Mouse (Mus musculus): Measurements from ENCODE around the gene Ryr3. TPM values are rescaled to one million over a fixed set of nuclear protein-coding genes. Genes with fewer than 3 reads are reported as not detected.
A peak's percentile ranks its signal among the peaks of the same experiment; 100 is the strongest.

Gene Ryr3
- polyA plus RNA-seq, 1 experiment from 2014 or later: 0.19 TPM

- Histone ChIP-seq H3K27me3 (ENCODE audit: control insufficient read depth, insufficient read depth, low read depth, low read length) (no peaks in the 10 kb centered on the region), H3K9ac (ENCODE audit: low read depth, low read length) (no peak overlapping the region), H3K27ac (ENCODE audit: low read length) (no peak overlapping the region), H3K4me2 (ENCODE audit: low read depth, low read length) (no peak overlapping the region), H3K36me3 (ENCODE audit: control insufficient read depth, insufficient read depth) (no peaks in the 10 kb centered on the region), H3K4me3 (ENCODE audit: low read depth, low read length) (no peak overlapping the region), H3K9me3 (replicated peaks; ENCODE audit: control insufficient read depth, low read length) (no peaks in the 10 kb centered on the region), H3K4me1 (ENCODE audit: control insufficient read depth, low read depth, low read length) (no peaks in the 10 kb centered on the region)
- 45% methylated on average over 5 of the region's 5 CpGs for WGBS (ENCODE audit: insufficient replicate concordance)
- ATAC-seq (ENCODE audit: low read depth): peak; percentile 60
These were observed 404.1 kb downstream of the Ryr3 start for GRCm38 (mm10) chr2:112812637-112813402.

DNA sequence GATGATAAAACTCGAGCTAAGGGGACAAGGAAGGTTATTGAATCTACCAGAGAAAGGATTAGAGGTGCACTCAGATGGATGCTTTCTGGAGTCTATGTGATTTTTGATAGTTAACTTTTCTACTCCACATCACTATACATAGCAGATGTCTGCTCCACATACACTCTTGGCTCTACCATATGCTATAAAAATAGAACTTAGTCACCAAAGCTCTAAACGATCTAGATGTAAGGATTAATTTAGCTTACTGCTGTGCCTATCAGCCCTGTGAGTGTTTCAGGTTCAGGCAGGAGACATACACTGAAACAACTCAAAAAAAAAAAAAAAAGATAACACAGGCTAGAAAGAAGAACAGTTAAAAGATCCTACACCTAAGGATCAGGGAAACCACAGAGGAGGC, 410.9 kb downstream of the Ryr3 start:
- WGBS (ENCODE audit: insufficient replicate concordance): 26% methylated on average over 2 of the region's 2 CpGs
- Histone ChIP-seq H3K27me3 (ENCODE audit: control insufficient read depth, insufficient read depth, low read depth, low read length) (no peaks in the 10 kb centered on the region), H3K4me1 (ENCODE audit: control insufficient read depth, low read depth, low read length) (no peaks in the 10 kb centered on the region), H3K4me2 (ENCODE audit: low read depth, low read length) (no peak overlapping the region), H3K27ac (ENCODE audit: low read length) (no peak overlapping the region), H3K9me3 (replicated peaks; ENCODE audit: control insufficient read depth, low read length) (no peaks in the 10 kb centered on the region), H3K9ac (ENCODE audit: low read depth, low read length) (no peak overlapping the region), H3K36me3 (ENCODE audit: control insufficient read depth, insufficient read depth) (no peaks in the 10 kb centered on the region), H3K4me3 (ENCODE audit: low read depth, low read length) (no peak overlapping the region)
- no peak for ATAC-seq (ENCODE audit: low read depth)

- Histone ChIP-seq H3K9ac (ENCODE audit: low read depth, low read length) (no peak overlapping the region), H3K4me2 (ENCODE audit: low read depth, low read length) (no peak overlapping the region), H3K4me3 (ENCODE audit: low read depth, low read length) (no peak overlapping the region), H3K4me1 (ENCODE audit: control insufficient read depth, low read depth, low read length) (no peaks in the 10 kb centered on the region), H3K9me3 (replicated peaks; ENCODE audit: control insufficient read depth, low read length) (no peaks in the 10 kb centered on the region), H3K27me3 (ENCODE audit: control insufficient read depth, insufficient read depth, low read depth, low read length) (no peaks in the 10 kb centered on the region), H3K27ac (ENCODE audit: low read length) (no peak overlapping the region), H3K36me3 (ENCODE audit: control insufficient read depth, insufficient read depth) (no peaks in the 10 kb centered on the region)
- WGBS (ENCODE audit: insufficient replicate concordance): 11% methylated on average over 8 of the region's 8 CpGs
- no peak for ATAC-seq (ENCODE audit: low read depth)
These were observed 416.9 kb downstream of the Ryr3 start for GRCm38 (mm10) chr2:112799995-112800353.

GRCm38 (mm10) chr2:112799351-112799994, 417.4 kb downstream of the Ryr3 start:
- Histone ChIP-seq H3K9me3 (replicated peaks; ENCODE audit: control insufficient read depth, low read length) (no peaks in the 10 kb centered on the region), H3K4me1 (ENCODE audit: control insufficient read depth, low read depth, low read length) (no peaks in the 10 kb centered on the region), H3K9ac (ENCODE audit: low read depth, low read length) (no peak overlapping the region), H3K27me3 (ENCODE audit: control insufficient read depth, insufficient read depth, low read depth, low read length) (no peaks in the 10 kb centered on the region), H3K36me3 (ENCODE audit: control insufficient read depth, insufficient read depth) (no peaks in the 10 kb centered on the region), H3K27ac (ENCODE audit: low read length) (no peak overlapping the region), H3K4me2 (ENCODE audit: low read depth, low read length) (no peak overlapping the region), H3K4me3 (ENCODE audit: low read depth, low read length) (no peak overlapping the region)
- no peak for ATAC-seq (ENCODE audit: low read depth)
- WGBS (ENCODE audit: insufficient replicate concordance): 58% methylated on average over 7 of the region's 7 CpGs

DNA sequence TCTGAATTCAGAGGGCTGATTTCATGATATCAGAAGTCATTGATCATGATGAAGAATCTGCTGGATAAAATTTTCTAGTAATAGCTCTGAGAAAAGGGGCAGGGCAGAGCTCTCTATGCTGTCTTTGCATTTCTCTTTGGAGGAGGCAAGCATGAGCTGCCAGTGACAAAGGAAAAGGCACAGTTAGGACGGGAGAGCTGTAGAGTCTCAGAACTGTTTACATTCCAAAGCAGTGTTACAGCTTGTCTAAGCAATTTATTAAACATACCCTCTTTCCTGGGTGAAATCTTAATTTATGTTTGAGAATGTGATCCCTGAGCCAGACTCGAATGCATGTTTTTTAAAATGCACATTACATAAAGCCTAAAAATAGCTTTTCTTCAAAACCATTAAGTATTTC, 435.3 kb downstream of the Ryr3 start:
- no peaks in the 10 kb centered on the region for H3K36me3 ChIP-seq (ENCODE audit: control insufficient read depth, insufficient read depth)
- H3K4me1 ChIP-seq (ENCODE audit: control insufficient read depth, low read depth, low read length): no peaks in the 10 kb centered on the region
- no peaks in the 10 kb centered on the region for H3K9me3 ChIP-seq (replicated peaks; ENCODE audit: control insufficient read depth, low read length)
- no peak overlapping the region for H3K4me2 ChIP-seq (ENCODE audit: low read depth, low read length)
- H3K27me3 ChIP-seq (ENCODE audit: control insufficient read depth, insufficient read depth, low read depth, low read length): no peaks in the 10 kb centered on the region
- no peak overlapping the region for H3K4me3 ChIP-seq (ENCODE audit: low read depth, low read length)
- 34% methylated on average over 2 of the region's 2 CpGs for WGBS (ENCODE audit: insufficient replicate concordance)
- H3K27ac ChIP-seq (ENCODE audit: low read length): no peak overlapping the region
- no peak overlapping the region for H3K9ac ChIP-seq (ENCODE audit: low read depth, low read length)
- ATAC-seq (ENCODE audit: low read depth): no peak

GRCm38 (mm10) chr2:112774762-112775161, 442.1 kb downstream of the Ryr3 start:
- no peak overlapping the region for H3K4me2 ChIP-seq (ENCODE audit: low read depth, low read length)
- no peaks in the 10 kb centered on the region for H3K4me1 ChIP-seq (ENCODE audit: control insufficient read depth, low read depth, low read length)
- no peak for ATAC-seq (ENCODE audit: low read depth)
- H3K4me3 ChIP-seq (ENCODE audit: low read depth, low read length): no peak overlapping the region
- H3K27me3 ChIP-seq (ENCODE audit: control insufficient read depth, insufficient read depth, low read depth, low read length): no peaks in the 10 kb centered on the region
- H3K9ac ChIP-seq (ENCODE audit: low read depth, low read length): no peak overlapping the region
- H3K36me3 ChIP-seq (ENCODE audit: control insufficient read depth, insufficient read depth): no peaks in the 10 kb centered on the region
- WGBS (ENCODE audit: insufficient replicate concordance): 24% methylated on average over 6 of the region's 6 CpGs
- no peaks in the 10 kb centered on the region for H3K9me3 ChIP-seq (replicated peaks; ENCODE audit: control insufficient read depth, low read length)
- H3K27ac ChIP-seq (ENCODE audit: low read length): no peak overlapping the region

DNA sequence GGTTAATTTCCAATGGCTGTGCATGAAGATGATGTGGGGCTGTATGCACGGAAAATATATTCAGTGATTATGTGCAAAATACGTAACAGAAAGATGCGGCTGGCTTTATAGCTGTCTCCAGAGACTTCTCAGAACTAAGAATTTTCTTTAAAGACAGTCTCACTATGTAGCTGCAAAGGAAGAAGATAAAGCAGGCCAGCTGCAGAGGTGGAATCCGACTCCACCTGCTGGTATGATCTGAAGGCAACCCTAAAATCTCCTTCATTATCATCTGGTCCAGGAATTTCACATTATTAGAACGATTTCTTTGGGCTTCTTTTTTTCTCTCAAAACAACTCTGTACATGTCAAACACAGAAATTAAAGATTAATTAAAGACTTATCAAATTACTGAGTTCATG, 449.2 kb downstream of the Ryr3 start:
- 58% methylated on average over 5 of the region's 5 CpGs for WGBS (ENCODE audit: insufficient replicate concordance)
- H3K27ac ChIP-seq (ENCODE audit: low read length): no peak overlapping the region

DNA sequence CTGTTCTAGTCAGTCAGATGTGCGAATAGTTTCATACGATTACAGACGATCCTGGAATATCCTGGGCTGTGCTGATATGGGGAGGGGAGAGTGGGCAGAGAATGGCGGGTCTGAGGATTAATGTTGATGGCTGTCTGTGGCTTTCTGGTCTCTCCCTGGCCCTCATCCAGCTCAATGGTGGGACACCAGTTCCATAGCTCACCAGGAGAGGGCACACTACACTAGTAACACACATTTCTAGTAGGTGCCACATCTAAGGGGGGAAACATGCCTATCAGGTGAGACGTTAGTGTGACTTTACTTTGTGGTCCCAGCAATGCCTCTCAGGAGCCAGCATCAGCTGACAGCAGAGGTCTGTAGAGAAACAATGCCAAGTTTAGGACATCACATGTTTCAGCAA, 451.9 kb downstream of the Ryr3 start:
- Histone ChIP-seq H3K36me3 (ENCODE audit: control insufficient read depth, insufficient read depth) (no peaks in the 10 kb centered on the region), H3K9me3 (replicated peaks; ENCODE audit: control insufficient read depth, low read length) (no peaks in the 10 kb centered on the region), H3K27me3 (ENCODE audit: control insufficient read depth, insufficient read depth, low read depth, low read length) (no peaks in the 10 kb centered on the region), H3K4me3 (ENCODE audit: low read depth, low read length) (no peak overlapping the region), H3K4me1 (ENCODE audit: control insufficient read depth, low read depth, low read length) (no peaks in the 10 kb centered on the region), H3K27ac (ENCODE audit: low read length) (no peak overlapping the region), H3K4me2 (ENCODE audit: low read depth, low read length) (no peak overlapping the region), H3K9ac (ENCODE audit: low read depth, low read length) (no peak overlapping the region)
- ATAC-seq (ENCODE audit: low read depth): no peak
- 44% methylated on average over 5 of the region's 5 CpGs for WGBS (ENCODE audit: insufficient replicate concordance)

More for the DNA sequence above, 449.2 kb downstream of the Ryr3 start:
- Histone ChIP-seq H3K27me3 (ENCODE audit: control insufficient read depth, insufficient read depth, low read depth, low read length) (no peaks in the 10 kb centered on the region), H3K9ac (ENCODE audit: low read depth, low read length) (no peak overlapping the region), H3K4me2 (ENCODE audit: low read depth, low read length) (no peak overlapping the region), H3K36me3 (ENCODE audit: control insufficient read depth, insufficient read depth) (no peaks in the 10 kb centered on the region), H3K9me3 (replicated peaks; ENCODE audit: control insufficient read depth, low read length) (no peaks in the 10 kb centered on the region), H3K4me3 (ENCODE audit: low read depth, low read length) (no peak overlapping the region), H3K4me1 (ENCODE audit: control insufficient read depth, low read depth, low read length) (no peaks in the 10 kb centered on the region)
- ATAC-seq (ENCODE audit: low read depth): no peak

GRCm38 (mm10) chr2:112764274-112764673, 452.6 kb downstream of the Ryr3 start:
- Histone ChIP-seq H3K9me3 (replicated peaks; ENCODE audit: control insufficient read depth, low read length) (no peaks in the 10 kb centered on the region), H3K4me1 (ENCODE audit: control insufficient read depth, low read depth, low read length) (no peaks in the 10 kb centered on the region), H3K27me3 (ENCODE audit: control insufficient read depth, insufficient read depth, low read depth, low read length) (no peaks in the 10 kb centered on the region), H3K27ac (ENCODE audit: low read length) (no peak overlapping the region), H3K4me3 (ENCODE audit: low read depth, low read length) (no peak overlapping the region), H3K9ac (ENCODE audit: low read depth, low read length) (no peak overlapping the region), H3K4me2 (ENCODE audit: low read depth, low read length) (no peak overlapping the region), H3K36me3 (ENCODE audit: control insufficient read depth, insufficient read depth) (no peaks in the 10 kb centered on the region)
- 18% methylated on average over 5 of the region's 5 CpGs for WGBS (ENCODE audit: insufficient replicate concordance)
- no peak for ATAC-seq (ENCODE audit: low read depth)

Measured in liver, embryonic 16.5 days (tissue).